Mouse (Mus musculus) CH12F3 (cell line): ENCODE measurements around the gene Tmem41b.
"Not testable (repeated sequence)": the region's sequence is repeated elsewhere in the genome, so short reads cannot be mapped to it uniquely, and the experiment has no call there.

Experiments used
- in situ Hi-C: fragments of 300-500 bp; cut with MboI; formaldehyde crosslinking; loops from 2 replicates; pipeline ENCODE4 v1.14.3; 2020; ENCODE audit warnings: low sequenced_read_pairs

The Tmem41b gene

GRCm38 (mm10) chr7:109984608-109985007, 2.1 kb downstream of the Tmem41b start:
- in situ Hi-C loops: not testable (repeated sequence)

DNA sequence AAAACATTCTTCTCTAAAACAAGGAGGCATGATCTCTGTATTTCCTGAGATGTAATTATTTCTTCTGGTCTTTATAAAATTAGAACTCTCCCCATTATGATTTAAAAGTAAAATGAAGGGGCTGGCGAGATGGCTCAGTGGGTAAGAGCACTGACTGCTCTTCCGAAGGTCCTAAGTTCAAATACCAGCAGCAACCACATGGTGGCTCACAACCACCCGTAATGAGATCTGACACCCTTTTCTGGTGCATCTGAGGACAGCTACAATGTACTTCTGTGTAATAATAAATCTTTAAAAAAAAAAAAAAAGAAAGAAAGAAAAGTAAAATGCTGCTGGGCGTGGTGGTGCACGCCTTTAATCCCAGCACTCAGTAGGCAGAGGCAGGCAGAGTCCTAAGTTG, 9.6 kb downstream of the Tmem41b start:
- in situ Hi-C loops: not testable (repeated sequence)

GRCm38 (mm10) chr7:109975966-109976715, 10.6 kb downstream of the Tmem41b start:
- in situ Hi-C loops: no loop called here

DNA sequence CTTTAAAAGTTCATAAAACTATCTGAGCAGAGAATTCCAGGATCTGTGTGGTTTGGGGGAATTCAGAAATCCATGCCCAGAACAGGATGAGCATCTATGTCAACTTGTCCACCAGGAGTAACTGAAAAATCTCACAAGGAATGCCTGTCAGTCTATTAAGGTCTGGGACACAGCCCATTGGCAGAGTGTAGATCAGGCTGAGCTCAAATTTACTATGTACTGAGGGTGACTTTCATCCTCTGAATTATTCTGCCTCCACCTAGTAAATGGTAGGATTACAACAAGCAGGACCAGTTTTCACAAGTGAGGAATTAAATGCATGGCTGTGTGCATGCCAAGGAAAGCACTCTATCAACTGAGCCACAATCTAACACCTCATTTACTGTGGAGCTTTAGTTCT, 17.2 kb downstream of the Tmem41b start:
- in situ Hi-C loops: no loop called here

- in situ Hi-C loops: no loop called here
Observed at GRCm38 (mm10) chr7:109968924-109969450, 17.7 kb downstream of the Tmem41b start.

GRCm38 (mm10) chr7:109967805-109968579, 18.7 kb downstream of the Tmem41b start:
- in situ Hi-C loops: no loop called here

DNA sequence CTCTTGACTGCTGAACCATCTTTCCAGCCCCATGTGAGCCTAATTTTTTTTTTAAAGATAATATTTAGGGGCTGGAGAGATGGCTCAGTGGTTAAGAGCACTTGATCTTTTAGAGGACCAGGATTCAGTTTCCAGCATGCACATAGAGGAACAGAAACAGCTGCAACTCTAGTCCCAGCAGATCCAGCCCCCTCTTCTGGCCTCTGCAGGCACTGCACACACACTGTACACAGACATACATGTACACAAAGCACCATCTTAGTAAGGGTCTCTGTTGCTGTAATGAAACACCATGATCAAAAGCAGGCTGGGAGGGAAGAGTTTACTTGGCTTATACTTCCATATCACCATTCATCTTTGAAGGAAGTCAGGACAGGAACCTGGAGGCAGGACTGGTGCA, 21.1 kb downstream of the Tmem41b start:
- in situ Hi-C loops: no loop called here

DNA sequence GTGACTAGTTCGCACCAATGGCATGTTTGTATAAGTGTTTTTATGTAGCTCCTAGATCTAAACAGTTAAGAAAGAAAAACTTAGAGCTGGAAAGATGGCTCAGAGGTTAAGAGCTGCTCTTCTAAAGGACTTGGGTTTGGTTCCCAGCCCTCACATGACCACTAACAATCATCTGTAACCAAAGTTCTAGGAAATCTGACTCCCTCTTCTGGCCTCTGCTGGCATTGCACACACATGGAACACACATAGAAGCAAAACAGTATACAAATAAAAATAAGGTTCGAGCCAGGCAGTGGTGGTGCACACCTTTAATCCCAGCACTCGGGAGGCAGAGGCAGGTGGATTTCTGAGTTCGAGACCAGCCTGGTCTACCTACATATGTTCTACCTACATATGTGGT, 23.0 kb downstream of the Tmem41b start:
- in situ Hi-C loops: no loop called here

DNA sequence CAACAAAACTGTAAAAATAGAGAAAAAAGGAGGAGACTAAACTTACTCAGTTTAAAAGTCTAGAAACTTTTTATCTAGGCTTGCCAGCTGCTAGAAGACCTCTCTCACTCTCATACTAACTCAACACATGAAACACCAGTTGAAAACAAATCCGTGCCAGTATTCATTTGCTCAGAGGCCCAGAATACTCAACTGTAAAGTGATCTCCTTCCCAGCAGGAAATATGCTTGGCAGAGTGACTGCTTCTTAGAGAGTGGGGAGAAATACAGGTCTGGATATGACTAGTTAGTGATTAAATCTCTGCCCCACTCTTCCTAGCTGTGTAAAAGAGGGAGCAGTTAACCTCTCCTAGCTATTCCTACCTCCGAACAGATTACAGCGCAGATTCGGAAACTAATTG, 24.1 kb downstream of the Tmem41b start:
- in situ Hi-C loops: no loop called here

DNA sequence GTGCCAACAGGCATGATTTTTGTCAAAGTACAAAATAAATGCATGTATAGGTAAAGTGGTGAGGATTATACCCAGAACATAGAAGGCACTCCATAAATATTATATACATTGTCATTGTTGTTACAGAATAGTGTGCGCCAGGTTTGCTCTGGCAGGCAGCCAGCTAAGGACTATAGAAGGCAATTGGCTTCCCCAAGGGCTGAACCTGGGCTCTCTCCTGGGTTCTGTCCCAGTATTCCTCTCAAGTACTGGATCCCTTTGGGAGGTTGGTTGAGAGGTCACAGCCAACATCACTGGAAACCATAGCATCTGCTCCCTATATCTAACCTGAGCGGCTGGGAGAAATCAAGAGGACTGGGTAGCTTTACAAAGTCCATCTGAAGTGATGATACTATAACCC, 25.2 kb downstream of the Tmem41b start:
- in situ Hi-C loops: no loop called here

DNA sequence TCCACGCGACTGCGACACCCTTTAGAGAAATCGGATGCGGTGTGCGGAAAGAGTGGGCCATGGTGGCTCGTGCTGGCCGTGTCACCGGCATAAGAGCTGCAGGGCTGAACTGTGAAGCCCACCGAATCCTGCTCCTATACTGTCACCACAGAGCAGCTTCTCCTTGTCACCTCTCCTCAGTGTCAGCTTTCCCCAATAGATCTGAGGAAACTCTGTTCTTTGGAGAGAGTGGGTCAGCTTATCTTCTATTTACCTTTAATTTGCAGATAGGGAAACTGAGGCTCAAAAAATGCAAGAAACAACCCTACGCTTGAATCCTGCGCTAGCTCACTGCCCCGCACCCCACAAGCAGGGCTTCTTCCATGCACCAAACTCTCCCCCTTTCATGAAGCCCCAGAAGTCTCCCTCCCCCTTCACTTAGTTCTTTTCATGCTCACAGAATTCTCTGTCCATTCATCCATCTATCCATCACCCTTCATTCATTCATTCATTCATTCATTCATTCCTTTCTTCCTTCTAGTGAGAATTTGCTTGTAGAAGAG, 26.0 kb downstream of the Tmem41b start:
- in situ Hi-C loops: no loop called here

GRCm38 (mm10) chr7:109959716-109960612, 26.8 kb downstream of the Tmem41b start, which contains the start of gene Dennd5a:
TSS of gene Dennd5a (minus strand) at chr7:109960470.
- in situ Hi-C loops: no loop called here

GRCm38 (mm10) chr7:109958843-109959715, 27.6 kb downstream of the Tmem41b start:
- in situ Hi-C loops: no loop called here

DNA sequence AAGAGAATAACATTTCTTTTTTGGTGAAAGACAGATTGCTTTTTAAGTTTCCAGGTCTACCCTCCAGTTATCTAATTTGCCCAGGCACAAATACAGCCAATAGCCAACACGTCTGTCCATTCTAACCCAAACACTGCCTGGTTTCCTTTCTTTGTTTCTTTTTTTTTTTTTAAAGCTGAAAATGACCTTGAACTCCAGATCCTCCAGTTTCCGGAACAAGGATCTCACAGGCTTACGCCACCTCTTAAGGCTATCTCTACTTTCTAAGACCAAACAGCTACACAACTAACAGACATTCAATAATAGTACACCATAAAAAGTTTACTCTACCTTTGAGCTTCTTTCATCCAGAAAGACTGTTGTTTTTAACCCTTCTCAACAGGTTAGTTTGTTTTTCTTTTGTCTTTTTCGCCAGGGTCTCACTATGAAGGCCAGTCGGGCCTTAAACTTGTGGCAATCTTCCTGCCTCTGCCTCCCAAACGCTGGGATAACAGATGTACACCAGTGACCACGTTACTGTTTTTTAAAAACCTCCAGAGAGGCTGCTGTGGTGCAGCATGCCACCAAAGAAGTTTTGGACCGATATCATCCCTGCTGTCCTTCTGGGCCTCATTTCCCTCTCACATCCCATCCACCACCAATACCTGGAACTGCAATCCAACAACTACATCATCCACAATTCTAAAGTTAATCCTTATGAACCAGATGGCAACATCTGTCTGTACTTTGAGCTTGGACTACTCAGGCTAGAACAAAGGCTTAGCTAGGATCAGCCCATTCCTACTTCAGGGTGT, 28.5 kb downstream of the Tmem41b start:
- in situ Hi-C loops: no loop called here

DNA sequence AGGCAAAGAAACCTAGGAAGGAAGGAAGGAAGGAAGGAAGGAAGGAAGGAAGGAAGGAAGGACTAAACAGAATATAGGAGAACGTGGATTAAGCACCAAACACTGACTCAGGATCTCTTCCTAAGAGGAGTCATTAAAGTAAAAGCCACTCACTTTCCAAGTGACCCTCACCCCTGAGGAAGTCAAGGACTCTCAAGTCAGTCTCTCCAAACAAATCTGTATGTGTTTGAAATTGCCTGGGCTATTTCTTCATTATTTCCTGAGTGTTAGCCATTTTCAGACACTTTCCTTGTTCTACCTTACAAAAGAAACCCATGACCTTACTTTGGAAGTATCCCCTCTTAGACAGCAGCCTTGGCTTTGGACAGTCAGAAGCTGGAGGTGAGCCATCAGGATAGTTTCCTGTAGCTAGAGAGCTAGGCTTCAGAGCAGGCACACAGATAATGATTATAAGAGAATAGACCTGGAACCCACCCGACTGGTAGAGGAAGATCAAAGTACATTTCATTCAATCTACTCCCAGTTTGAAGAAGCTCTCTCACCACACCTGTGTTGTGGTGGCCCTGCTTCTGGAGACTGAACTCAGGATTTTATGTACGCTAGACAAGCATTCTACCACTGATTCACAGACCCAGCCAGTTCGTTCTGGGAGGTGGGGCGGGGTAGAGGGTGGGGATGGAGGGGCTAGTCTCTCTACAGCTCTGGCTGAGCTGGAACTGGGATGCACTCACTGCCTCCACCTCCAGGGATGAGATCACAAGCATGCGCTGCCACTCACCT, 31.9 kb downstream of the Tmem41b start:
- in situ Hi-C loops: no loop called here

- in situ Hi-C loops: no loop called here
Observed at GRCm38 (mm10) chr7:109951297-109951696, 35.4 kb downstream of the Tmem41b start.

- in situ Hi-C loops: no loop called here
Observed at GRCm38 (mm10) chr7:109944421-109945034, 42.2 kb downstream of the Tmem41b start.

GRCm38 (mm10) chr7:109929628-109930027, 57.1 kb downstream of the Tmem41b start:
- in situ Hi-C loops: no loop called here
